Mouse (Mus musculus) intestine, embryonic 14.5 days (tissue): ENCODE measurements around the gene Slc8a1. TPM values are rescaled to one million over a fixed set of nuclear protein-coding genes. Genes with fewer than 3 reads are reported as not detected.

Experiments used
- ATAC-seq: fragments of 200-750 bp; cut with Nextera tagmentation; replicated peaks from 2 replicates; pipeline ENCODE4 v1.8.0; 2017; ENCODE audit warnings: low read depth, moderate number of reproducible peaks, moderate TSS enrichment, moderate library complexity; ENCODE audit not compliant: low FRiP score, low TSS enrichment
- DNase-seq: peaks from one replicate; pipeline ENCODE4 v3.0.0-alpha.2; 2018; ENCODE audit warnings: low spot score
- H3K27ac ChIP-seq: fragments of 300-500 bp; sonication (generic); 2 replicates; pipeline ENCODE4 v1.5.1; 2014; ENCODE audit warnings: low read depth, mild to moderate bottlenecking, control low read depth
- H3K27me3 ChIP-seq: fragments of 300-500 bp; sonication (generic); replicated peaks from 2 replicates; pipeline ENCODE4 v1.6.1; 2014; ENCODE audit warnings: low read length, control low read depth; ENCODE audit not compliant: control insufficient read depth, insufficient read depth
- H3K36me3 ChIP-seq: fragments of 300-500 bp; sonication (generic); 2 replicates; pipeline ENCODE4 v1.6.1; 2014; ENCODE audit warnings: low read length, control low read depth; ENCODE audit not compliant: control insufficient read depth, insufficient read depth
- H3K4me1 ChIP-seq: fragments of 300-500 bp; sonication (generic); replicated peaks from 2 replicates; pipeline ENCODE4 v1.6.1; 2014; ENCODE audit warnings: low read length, control low read depth, mixed read lengths; ENCODE audit not compliant: control insufficient read depth, insufficient read depth
- H3K4me2 ChIP-seq: fragments of 300-500 bp; sonication (generic); 2 replicates; pipeline ENCODE4 v1.6.1; 2014; ENCODE audit warnings: low read length
- H3K4me3 ChIP-seq: fragments of 300-500 bp; sonication (generic); 2 replicates; pipeline ENCODE4 v1.5.1; 2014; ENCODE audit warnings: low read depth, low read length, control low read depth, mixed read lengths
- H3K9ac ChIP-seq: fragments of 300-500 bp; sonication (generic); 2 replicates; pipeline ENCODE4 v1.6.1; 2014; ENCODE audit warnings: mild to moderate bottlenecking, low read length
- H3K9me3 ChIP-seq: fragments of 300-500 bp; sonication (generic); 2 replicates; pipeline ENCODE4 v1.6.1; 2016; ENCODE audit warnings: low read length, control low read depth; ENCODE audit not compliant: control insufficient read depth
- WGBS: fragments of 180-500 bp; shearing (Covaris S2); extraction: QIAGEN DNeasy Blood & Tissue Kit; methylation state at CpG from one replicate; pipeline ENCODE4 v1.1.7; 2014; 5-methylcytosine and 5-hydroxymethylcytosine counted together
- polyA plus RNA-seq: library from polyadenylated mRNA; unstranded; fragments of >200 nt; fragmentation: Nextera tagmentation; extraction: Ambion mirVana; gene quantifications from 2 replicates; pipeline ENCODE4 v1.2.1, GENCODE M21; 2014

Gene Slc8a1
- polyA plus RNA-seq, 1 experiment from 2014 or later, result 9.2 TPM

DNA sequence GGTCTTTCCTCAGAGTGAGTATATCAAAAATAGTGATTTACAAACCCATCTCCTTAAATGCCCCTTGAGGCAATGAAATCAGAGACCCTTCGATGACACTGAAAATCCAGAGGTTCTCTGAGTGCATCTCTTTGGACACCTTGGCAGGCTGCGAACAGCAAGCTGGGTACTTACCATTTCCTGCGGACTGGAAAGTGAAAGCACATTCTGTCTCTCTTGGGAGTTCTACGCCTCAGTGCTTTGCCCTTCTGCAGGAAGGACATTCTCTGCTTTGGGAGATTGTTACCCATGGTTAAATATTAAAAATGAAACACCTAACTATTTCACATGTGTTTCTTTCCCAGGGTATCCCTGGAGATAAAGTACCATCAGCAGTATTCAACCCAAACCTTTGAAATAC lies 354.7 kb downstream of the Slc8a1 start:
- Histone ChIP-seq H3K4me2 (no peak overlapping the region), H3K9me3 (no peaks in the 10 kb centered on the region), H3K4me3 (no peak overlapping the region), H3K27ac (no peak overlapping the region), H3K36me3 (no peaks in the 10 kb centered on the region; the same call in 1 of the 2 replicates), H3K4me1 (no peaks in the 10 kb centered on the region), H3K9ac (no peak overlapping the region), H3K27me3 (no peaks in the 10 kb centered on the region)
- 89% methylated on average over 4 of the region's 4 CpGs for WGBS
- ATAC-seq (no peak), DNase-seq (no peak)

DNA sequence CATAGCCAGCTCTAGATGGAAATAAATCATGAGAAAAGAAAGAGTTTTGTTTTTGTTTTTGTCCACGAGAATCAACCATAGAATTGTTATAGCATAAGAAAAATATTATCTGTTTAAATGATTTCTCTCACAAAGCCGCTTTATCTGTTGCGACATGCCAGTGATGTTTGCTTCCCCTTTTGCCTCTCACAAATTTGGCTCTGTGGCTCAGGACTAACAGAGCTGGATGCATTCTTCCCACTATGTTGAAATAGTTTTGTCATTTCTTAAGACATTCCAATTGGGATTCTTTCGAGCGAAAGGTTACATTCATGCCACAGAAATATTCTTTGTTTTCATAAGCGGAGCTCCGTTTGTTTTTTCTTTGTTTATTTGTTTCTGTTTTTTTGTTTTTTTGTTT lies 359.7 kb downstream of the Slc8a1 start:
- ATAC-seq (no peak), DNase-seq (no peak)
- no peak overlapping the region for H3K4me3 ChIP-seq
- no peaks in the 10 kb centered on the region for H3K4me1 ChIP-seq
- H3K36me3 ChIP-seq, result no peaks in the 10 kb centered on the region
- H3K27me3 ChIP-seq, result no peaks in the 10 kb centered on the region
- H3K27ac ChIP-seq, result no peak overlapping the region
- H3K9me3 ChIP-seq, result no peaks in the 10 kb centered on the region
- 85% methylated on average over 7 of the region's 7 CpGs for WGBS
- no peak overlapping the region for H3K4me2 ChIP-seq
- no peak overlapping the region for H3K9ac ChIP-seq

DNA sequence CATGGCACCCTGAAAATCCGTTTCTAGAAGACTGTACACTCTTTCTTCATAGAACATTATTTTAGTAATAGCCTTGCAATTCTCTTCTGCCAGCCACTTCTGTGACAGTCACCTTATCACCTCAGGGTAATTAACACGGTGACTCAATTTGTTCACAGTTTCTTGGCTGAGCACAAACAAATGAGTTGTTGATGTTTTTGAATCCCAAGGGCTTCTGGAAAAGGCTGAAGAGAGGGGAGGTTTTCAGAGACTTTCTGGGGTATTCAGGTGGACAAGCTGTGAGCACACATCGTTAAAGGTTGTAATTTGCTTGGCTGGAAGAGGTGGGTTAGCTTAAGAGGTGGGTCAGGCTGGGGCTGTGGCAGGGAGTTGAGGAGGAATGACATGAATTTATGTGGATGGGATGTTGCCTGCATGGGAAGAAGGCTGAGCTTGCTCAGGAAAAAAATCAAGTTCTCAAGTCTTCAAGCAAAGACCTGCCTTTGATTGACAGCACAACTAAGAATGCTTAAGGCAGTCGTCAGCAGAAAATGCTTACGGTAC lies 360.3 kb downstream of the Slc8a1 start:
- ATAC-seq, result no peak
- Histone ChIP-seq H3K4me2 (no peak overlapping the region), H3K9me3 (no peaks in the 10 kb centered on the region), H3K27me3 (no peaks in the 10 kb centered on the region), H3K4me3 (no peak overlapping the region), H3K4me1 (no peaks in the 10 kb centered on the region), H3K36me3 (no peaks in the 10 kb centered on the region), H3K27ac (no peak overlapping the region), H3K9ac (no peak overlapping the region)
- 63% methylated on average over 5 of the region's 5 CpGs for WGBS
- no peak for DNase-seq

DNA sequence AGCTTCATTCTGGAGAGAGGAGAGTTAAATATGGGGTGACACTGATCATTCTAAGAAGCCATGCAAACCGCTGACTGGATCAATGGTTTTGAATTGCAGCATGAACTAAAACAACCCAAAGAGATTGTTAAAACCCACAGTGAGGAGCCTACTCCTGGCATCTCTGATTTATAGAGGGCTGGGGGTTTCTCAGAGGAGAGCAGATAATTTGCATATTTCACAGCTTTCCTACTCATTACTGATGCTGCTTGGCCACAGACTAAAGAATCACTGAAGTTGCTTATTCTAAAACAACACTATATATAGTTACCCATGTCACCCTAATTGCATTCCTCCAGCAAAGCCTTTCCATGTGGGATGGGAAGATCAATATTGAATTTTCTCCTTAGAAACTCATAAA lies 361.0 kb downstream of the Slc8a1 start:
- Histone ChIP-seq H3K27me3 (no peaks in the 10 kb centered on the region), H3K9me3 (no peaks in the 10 kb centered on the region), H3K9ac (no peak overlapping the region), H3K27ac (no peak overlapping the region), H3K4me2 (no peak overlapping the region), H3K4me3 (no peak overlapping the region), H3K36me3 (no peaks in the 10 kb centered on the region), H3K4me1 (no peaks in the 10 kb centered on the region)
- WGBS, result 50% methylated on average over 1 of the region's 1 CpGs
- no peak for DNase-seq
- ATAC-seq, result no peak

DNA sequence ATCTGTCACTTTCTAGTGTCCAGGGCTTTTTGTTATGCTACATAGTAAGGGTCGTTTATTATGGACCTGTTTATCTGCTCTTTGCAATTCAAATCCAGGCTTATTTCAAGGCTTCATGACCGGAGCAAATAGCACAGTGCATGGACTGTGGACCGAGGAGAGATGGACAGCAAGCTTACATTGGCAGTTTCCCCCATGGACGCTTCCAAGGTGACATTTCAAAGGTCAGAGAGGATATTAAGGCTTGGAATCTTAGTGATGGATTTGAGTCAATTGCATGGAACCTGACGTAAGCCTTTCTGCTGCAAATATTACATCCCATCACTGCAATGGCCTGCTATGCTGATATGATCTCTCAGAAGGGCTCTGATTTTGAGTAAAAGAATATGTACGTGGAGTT lies 362.3 kb downstream of the Slc8a1 start:
- Histone ChIP-seq H3K27me3 (no peaks in the 10 kb centered on the region), H3K27ac (no peak overlapping the region), H3K4me2 (no peak overlapping the region), H3K9me3 (no peaks in the 10 kb centered on the region), H3K36me3 (no peaks in the 10 kb centered on the region), H3K4me3 (no peak overlapping the region), H3K9ac (no peak overlapping the region), H3K4me1 (no peaks in the 10 kb centered on the region)
- whole genome bisulfite sequencing, result 75% methylated on average over 6 of the region's 6 CpGs
- DNase-seq (no peak), ATAC-seq (no peak)

DNA sequence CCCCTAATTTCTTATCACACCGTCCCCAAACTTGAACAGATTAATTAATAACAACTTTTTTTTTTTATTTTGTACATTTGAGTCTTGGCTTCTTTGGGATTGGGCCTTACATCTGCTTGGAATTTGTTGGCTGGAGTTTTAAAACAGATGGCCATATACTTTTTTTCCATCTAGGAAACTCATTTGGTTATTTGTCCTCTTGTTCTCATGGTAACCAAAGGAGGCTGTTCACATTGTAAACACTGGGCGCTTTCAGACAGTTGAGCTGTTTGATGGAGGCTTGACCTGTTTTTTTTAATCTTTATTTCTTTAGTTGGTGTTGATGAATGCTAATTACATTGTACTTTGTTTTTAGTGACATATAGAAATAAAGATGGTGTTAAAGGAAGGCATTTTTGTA lies 369.1 kb downstream of the Slc8a1 start:
- no peak overlapping the region for H3K27ac ChIP-seq
- H3K4me1 ChIP-seq, result no peaks in the 10 kb centered on the region
- H3K27me3 ChIP-seq, result no peaks in the 10 kb centered on the region
- no peak overlapping the region for H3K4me2 ChIP-seq
- H3K36me3 ChIP-seq, result no peaks in the 10 kb centered on the region
- no peak overlapping the region for H3K4me3 ChIP-seq
- DNase-seq (no peak), ATAC-seq (no peak)
- H3K9ac ChIP-seq, result no peak overlapping the region
- no peaks in the 10 kb centered on the region for H3K9me3 ChIP-seq
- WGBS, result 67% methylated on average over 2 of the region's 2 CpGs

DNA sequence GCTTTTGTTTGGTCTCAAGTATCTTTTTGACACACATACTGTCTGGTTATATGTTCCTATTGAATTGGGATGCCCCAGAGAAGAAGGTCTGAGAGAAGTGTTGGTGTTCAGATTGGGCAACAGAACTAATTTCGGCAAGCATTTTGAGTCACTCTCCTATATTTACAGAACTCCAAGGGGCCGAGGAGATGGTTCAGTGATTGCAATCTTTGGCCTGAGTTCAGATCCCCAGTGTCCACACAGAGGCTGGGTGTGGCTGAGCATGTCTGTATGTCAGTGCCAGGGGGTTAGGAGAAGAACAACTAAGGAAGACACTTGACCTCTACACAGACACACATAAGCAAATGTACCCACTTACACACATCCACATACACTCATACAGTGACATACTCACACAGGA lies 369.7 kb downstream of the Slc8a1 start:
- Histone ChIP-seq H3K4me3 (no peak overlapping the region), H3K27ac (no peak overlapping the region), H3K9ac (no peak overlapping the region), H3K27me3 (no peaks in the 10 kb centered on the region), H3K4me1 (no peaks in the 10 kb centered on the region), H3K36me3 (no peaks in the 10 kb centered on the region), H3K4me2 (no peak overlapping the region), H3K9me3 (no peaks in the 10 kb centered on the region)
- DNase-seq, result no peak
- WGBS, result 80% methylated on average over 2 of the region's 2 CpGs
- no peak for ATAC-seq

DNA sequence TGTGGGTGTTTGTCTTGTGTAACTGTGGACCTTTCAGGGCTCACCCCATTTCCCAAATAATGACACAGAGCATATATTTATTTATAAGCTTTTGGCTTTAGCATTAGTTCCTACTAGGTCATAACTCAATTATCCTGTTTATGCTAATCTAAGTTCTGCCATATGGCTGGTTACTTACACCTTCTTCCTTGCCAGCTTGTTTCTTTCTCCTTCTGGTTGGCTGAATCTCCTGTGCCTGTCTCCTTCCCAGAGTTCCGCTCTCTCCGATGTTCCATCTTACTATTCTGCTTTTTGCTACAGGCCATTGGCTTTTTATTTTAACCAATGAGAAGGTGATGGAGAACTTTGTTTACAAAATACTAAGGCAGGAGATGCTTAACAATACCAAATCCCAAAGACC lies 374.8 kb downstream of the Slc8a1 start:
- Histone ChIP-seq H3K4me3 (no peak overlapping the region), H3K4me1 (no peaks in the 10 kb centered on the region), H3K9me3 (no peaks in the 10 kb centered on the region), H3K36me3 (no peaks in the 10 kb centered on the region), H3K4me2 (no peak overlapping the region), H3K27ac (no peak overlapping the region), H3K27me3 (no peaks in the 10 kb centered on the region), H3K9ac (no peak overlapping the region)
- WGBS, result 92% methylated on average over 2 of the region's 2 CpGs
- ATAC-seq (no peak), DNase-seq (no peak)

DNA sequence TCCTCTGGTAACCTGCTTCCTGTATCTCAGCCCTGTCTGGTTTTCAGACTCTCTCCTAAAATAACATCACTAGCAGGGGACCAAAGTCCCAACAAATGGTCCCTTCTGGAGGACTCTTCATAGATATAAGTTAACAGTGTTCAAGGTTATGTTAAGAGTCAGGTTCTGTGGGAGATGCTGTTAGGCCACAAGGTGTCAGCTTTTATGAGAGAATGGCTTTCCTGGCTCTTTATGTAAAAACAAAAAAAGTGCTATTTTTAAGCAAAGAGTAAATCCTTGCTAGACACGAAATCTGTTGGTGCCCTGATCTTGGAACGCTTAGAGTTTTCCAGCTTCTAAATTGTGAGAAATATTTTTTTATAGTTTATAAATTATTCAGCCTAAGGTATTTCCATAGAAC lies 377.6 kb downstream of the Slc8a1 start:
- no peaks in the 10 kb centered on the region for H3K27me3 ChIP-seq
- DNase-seq, result no peak
- H3K4me2 ChIP-seq, result no peak overlapping the region
- H3K9ac ChIP-seq, result no peak overlapping the region
- no peaks in the 10 kb centered on the region for H3K36me3 ChIP-seq
- no peak overlapping the region for H3K27ac ChIP-seq
- H3K4me3 ChIP-seq, result no peak overlapping the region
- ATAC-seq, result no peak
- WGBS, result 86% methylated on average over 2 of the region's 2 CpGs
- no peaks in the 10 kb centered on the region for H3K9me3 ChIP-seq
- no peaks in the 10 kb centered on the region for H3K4me1 ChIP-seq
